Mouse (Mus musculus) ES-Bruce4 (cell line): ENCODE measurements around the gene Rps6ka5.

ENCODE experiments used
- CTCF ChIP-seq: IDR thresholded peaks from one replicate; pipeline ENCODE4 v1.8.1; 2011; ENCODE audit warnings: low read depth, low read length
- EP300 ChIP-seq: IDR thresholded peaks from 2 replicates; pipeline ENCODE4 v1.6.1; 2011; ENCODE audit warnings: low read depth, low read length; ENCODE audit not compliant: insufficient read depth
- POLR2A ChIP-seq: IDR thresholded peaks from one replicate; pipeline ENCODE4 v1.8.1; 2011; ENCODE audit warnings: low read length; ENCODE audit not compliant: insufficient read depth

DNA sequence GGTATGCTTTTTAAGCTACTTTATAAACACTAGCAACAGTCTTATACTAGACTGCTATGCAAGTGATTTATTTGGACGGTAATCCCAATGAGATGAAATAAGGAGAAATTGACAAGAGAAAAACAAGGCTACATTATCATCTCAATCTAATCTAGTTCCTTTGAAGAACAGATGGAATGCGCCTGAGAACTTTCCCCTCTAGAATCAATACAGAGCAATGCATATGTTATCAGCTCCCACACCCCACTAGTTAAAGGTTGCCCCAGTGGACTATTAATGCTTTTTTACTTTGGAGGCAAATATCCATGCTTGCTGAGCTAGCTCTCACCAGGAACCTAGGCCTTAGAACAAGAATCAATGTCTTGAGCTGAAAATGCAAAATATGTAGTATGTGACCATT, 19.5 kb downstream of the Rps6ka5 start:
- TF ChIP-seq POLR2A: no peak
- no peak for TF ChIP-seq CTCF
- no peak for TF ChIP-seq EP300
